Mouse (Mus musculus): ENCODE data around the gene Cars2.
"Not testable (repeated sequence)": the region's sequence is repeated elsewhere in the genome, so short reads cannot be mapped to it uniquely, and the experiment has no call there.

The Cars2 gene

DNA sequence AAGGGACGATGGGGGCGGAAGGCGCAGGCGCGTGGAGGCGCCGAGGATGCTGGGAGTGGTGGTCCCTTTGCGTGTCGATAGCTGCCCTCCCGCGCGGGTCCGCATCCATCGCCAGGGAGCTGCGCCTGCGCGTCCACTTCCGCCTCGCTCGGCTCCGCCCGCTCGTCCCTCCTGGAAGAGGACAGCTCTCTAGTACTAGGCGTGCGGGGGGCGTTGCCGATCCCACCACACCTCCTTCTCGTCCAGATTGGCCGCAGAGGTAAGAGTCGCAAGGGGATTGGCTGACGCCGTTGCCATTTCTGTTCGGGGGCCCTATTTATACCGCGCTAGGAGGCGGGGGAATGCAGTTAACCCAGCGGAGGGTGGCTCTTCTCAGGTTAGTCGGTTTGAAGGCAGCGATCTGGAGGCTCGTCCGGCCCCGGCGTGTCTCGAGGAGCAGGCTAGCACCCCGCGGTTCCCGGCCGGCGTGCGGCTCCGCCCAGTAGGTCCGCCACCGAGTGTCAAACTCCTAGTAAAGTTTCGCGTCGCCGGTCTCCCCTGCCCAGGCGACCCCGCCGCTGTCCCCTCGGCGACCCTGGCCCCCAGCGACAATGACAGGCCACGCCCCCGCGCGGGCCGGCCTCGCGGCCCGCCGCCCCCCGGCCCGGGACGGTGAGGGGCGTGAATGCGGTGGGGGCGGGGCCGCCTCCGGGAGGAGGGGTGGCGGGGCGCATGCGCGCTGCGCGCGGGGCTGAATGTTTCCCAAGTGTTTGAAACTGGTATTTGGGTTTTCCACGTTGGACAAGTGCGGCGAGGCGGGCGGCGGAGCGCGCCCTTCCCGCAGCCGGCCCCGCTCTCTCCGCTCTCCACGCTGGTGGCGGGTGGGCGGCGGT lies 5.4 kb upstream of the Cars2 start:
- DNase-seq = peak; percentile 100

GRCm38 (mm10) chr8:11554799-11555719 lies 4.5 kb upstream of the Cars2 start, which contains the start of gene Ing1:
Gene Ing1, plus strand, starts transcription at chr8:11555571.
- peak; percentile 95 for DNase-seq

DNA sequence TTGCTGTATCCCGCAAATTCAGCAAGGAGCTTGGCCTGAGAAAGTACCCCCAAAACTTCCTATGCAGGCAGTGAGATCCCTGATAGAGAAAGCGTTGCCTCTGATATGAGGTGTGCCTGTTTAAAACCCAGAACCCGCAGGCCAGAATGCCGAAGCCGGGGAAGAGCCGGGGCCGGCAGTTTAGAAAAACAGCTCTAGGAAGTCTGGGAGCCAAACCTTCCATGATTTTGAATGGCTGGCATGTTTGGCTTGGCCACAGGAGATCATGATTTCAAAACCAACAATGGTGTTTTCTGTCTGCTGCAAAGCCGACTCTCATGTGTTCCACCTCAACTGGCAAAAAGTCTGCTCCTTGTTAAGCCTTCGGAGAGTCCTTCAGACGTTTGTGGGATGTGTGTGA lies 1.8 kb upstream of the Cars2 start:
- DNase-seq = no peak

GRCm38 (mm10) chr8:11551497-11551896 lies 914 bp upstream of the Cars2 start:
- not testable (repeated sequence) for DNase-seq

DNA sequence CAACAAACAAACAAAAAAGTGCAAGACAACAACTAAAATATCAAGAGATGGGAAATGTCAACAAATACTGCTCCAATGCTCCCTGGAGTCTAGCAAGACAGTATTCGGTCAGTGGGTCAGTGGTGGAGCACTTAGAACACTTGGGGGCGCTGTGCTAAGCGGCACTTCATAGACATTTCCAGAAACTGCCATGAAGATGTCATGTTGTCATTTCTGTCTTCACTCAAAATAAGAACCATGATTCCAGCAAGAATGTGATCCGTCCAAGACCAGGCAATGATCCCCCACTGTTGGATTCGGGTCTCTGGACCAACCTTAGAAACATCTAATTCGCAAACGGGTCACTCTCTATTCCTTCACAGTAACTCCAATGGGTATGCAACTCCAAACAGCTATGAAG lies 877 bp downstream of the Cars2 start:
- DNase-seq = no peak

GRCm38 (mm10) chr8:11547063-11547462 lies 3.5 kb downstream of the Cars2 start:
- DNase-seq = no peak

- peak; percentile 46 for DNase-seq
Observed at GRCm38 (mm10) chr8:11544386-11544785, 6.2 kb downstream of the Cars2 start.

DNA sequence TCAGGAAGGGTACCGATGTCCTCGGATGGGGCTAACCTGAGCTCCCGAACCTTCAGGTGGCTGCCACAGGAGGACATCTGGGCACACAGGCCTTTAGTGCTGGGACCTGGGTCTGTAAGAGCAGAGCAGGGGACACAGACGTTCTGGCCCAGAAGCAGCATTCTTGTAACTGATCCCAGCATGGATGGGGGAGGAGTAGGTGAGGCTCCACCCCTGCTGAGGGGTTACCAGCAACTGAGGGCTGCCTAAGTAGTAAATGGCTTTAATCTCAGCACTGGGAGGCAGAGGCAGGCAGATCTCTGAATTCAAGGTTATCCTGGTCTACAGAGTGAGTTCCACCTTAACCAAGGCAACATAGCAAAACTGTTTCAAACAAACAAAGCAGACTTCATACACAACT lies 7.7 kb downstream of the Cars2 start:
- no peak for DNase-seq

DNA sequence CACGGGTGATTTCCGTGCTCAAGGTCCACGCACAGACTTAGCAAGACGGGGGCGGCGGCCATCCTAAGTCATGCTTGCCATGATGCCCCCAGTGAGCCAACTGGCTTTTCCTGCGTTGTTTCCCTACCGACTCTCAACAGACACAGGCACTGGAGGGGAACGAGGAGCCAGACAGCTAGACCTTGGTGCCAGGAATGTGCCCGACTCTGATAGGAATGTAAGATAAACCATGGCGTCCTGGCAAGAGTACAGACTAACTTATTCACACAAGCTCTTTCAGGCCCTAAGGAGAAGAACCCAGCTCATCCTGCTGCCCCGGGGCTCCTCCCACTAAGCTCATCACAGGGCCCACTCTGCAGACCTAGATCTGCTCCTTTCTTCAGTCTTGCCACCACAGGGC lies 8.6 kb downstream of the Cars2 start:
- DNase-seq = peak; percentile 46

DNA sequence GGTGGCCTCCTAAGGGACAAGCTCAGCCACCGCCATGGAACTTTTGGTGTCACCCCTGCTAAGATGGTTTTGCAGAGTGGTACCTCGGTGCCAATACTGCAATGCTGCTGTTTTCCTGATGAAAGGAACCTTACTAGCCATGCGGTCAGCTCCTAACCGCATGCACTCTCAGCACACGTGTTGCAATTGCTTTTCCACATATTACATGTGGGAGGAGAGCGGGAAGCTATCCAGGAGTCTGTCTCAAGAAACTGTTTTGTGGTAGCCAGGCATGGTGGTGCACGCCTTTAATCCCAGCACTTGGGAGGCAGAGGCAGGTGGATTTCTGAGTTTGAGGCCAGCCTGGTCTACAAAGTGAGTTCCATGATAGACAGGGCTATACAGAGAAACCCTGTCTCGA lies 10.4 kb downstream of the Cars2 start:
- no peak for DNase-seq

DNA sequence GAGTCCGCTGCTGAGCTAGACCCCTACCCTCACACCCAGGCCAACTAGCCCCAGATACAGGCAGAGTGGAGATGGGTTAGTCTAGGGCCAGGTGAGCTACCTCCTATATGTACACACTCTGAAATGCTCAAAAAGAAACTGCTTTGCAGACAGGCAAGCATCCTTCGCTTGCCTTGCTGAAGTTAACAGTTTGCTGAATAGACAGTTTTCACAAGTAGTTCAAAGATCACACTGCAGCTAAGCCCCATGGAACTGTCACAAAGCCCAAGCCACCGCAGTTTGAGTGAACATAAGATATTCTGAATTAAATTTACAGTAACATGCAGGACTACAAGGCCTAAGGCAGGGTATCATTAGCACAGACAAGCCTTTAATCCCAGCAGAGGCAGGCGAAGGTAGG lies 11.5 kb downstream of the Cars2 start:
- DNase-seq = no peak

DNA sequence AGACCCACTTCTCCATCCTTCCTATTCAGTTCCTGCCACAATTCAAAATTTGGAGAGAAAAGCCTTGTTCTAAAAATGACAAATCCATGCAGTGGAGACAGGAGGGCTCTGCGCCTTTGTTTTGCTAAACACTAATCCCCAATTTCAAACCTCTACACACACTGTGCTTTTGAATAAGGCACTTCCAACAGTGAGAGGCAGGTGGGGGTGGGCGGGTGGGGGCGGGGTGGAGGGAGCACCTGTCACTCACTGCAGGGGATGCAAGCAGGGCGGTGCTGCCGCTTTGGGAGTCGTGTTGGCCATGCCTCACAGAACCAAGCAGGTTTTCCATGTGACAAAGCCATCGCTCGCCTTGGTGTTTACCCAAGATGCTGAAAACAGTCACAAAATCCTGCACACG lies 16.1 kb downstream of the Cars2 start:
- DNase-seq = no peak

GRCm38 (mm10) chr8:11530849-11531248 lies 19.7 kb downstream of the Cars2 start:
- DNase-seq = no peak

- peak; percentile 19 for DNase-seq
Observed at GRCm38 (mm10) chr8:11530155-11530770, 20.3 kb downstream of the Cars2 start.

- peak; percentile 33 for DNase-seq
Observed at GRCm38 (mm10) chr8:11523331-11523730, 27.3 kb downstream of the Cars2 start.

DNA sequence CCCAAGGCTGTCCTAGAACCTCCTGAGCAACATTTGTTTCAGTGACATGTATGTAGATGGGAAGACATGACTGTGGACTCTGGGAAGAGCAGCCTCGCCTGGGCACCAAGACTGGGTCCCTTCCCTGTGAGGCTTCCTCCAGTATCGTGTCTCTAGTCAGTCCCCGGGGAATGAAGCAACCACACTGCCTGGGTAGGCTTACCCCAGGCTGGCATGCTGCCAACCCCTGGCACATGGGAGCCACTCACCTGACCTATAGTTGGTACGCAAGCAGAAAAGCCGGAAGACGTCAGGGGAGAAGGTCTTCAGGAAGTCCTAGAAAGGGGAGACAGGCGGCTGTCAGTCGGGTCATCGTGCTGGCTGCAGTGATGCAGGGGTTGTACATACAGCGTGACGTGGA lies 31.9 kb downstream of the Cars2 start:
- no peak for DNase-seq

- no peak for DNase-seq
Observed at GRCm38 (mm10) chr8:11518056-11518396, 32.6 kb downstream of the Cars2 start.

DNA sequence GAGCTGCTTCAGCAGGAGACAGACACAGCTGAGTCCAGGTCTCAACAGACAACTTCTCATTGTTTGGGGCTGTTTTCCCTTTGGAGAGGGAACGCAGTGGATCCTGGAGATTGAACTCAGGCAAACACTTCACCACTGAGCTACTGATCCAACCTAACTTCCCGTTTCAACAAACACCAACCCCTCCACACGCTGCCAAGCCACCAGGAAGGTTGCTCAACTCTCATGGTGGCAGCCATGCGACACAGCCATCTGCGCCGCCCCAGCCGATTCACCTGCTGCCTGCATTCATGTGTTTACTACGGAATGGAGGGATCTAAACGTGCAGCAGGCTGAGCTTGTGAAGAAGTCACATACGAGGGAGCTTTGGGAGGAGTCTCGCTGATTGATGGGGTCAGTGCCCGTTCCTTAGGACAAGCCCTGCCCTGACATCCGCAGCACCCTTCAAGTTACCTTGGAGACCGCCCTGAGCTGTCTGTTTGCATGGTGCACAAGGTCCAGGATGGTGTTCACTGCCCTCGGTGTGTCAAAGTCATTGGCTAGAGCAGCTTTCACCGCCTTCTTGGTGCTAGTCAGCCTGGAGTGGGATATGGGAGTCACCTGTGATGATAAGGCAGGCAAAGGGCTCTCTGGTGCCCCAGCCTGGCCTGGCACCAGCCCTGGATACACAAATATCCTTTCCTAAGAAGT lies 33.1 kb downstream of the Cars2 start:
- no peak for DNase-seq

- DNase-seq = no peak
Observed at GRCm38 (mm10) chr8:11516292-11516691, 34.3 kb downstream of the Cars2 start.

DNA sequence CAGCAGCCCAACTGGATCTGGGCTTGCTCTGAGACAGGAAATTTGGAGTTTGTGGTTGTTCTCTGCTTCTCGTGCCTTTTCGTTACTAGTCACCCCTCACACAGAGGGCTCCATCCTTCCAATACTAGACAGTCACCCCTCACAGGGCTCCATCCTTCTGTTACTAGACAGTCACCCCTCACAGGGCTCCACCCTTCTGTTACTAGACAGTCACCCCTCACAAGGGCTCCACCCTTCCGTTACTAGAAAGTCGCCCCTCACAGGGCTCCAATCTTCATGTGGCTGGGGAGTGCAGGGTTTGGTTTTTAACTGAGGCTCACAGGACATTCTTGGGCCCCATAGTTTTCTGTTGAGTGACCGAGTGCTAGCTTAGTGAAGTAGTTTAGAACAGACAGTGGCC lies 37.3 kb downstream of the Cars2 start:
- DNase-seq = no peak

- DNase-seq = no peak
Observed at GRCm38 (mm10) chr8:11512711-11513110, 37.9 kb downstream of the Cars2 start.

- no peak for DNase-seq
Observed at GRCm38 (mm10) chr8:11510971-11511370, 39.6 kb downstream of the Cars2 start.

DNA sequence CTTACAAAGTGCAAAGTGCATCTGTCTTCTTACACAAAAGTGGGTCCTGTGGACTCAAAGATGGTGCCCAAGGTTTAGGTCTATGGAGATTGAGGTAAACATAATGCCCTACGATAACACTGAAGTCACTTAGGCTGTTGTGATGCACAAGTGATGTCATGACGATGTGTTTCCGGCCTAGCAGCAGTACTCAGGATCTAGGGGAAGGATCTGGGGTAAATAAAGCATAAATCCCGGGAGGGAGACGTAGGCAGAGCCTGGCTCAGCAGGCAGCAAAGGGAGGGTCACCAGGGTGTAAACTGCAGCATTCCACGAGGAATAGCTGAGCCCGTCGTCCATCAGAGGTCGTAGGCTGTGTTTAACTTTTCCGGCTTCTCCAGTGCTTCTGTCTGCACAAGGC lies 41.7 kb downstream of the Cars2 start:
- DNase-seq = no peak
